Mouse (Mus musculus) CH12.LX (cell line): ENCODE results near the gene Keap1.

ENCODE experiments used
- CTCF ChIP-seq, 2 experiments: IDR thresholded peaks in 1 of 2; conservative IDR thresholded peaks in 1 of 2; 2 replicates each; pipeline ENCODE4 v1.5.1; 2011 to 2012; ENCODE audit warnings: low read depth in 2 of 2, low read length in 2 of 2, improper control_type of control experiment in 1 of 2, inconsistent platforms in 1 of 2, mild to moderate bottlenecking in 1 of 2, moderate library complexity in 1 of 2
- EP300 ChIP-seq: IDR thresholded peaks from 2 replicates; pipeline ENCODE4 v1.6.1; 2011; ENCODE audit warnings: low read length, improper control_type of control experiment
- IRF4 ChIP-seq: IDR thresholded peaks from 2 replicates; pipeline ENCODE4 v1.6.1; 2014; ENCODE audit warnings: low read depth, mild to moderate bottlenecking, inconsistent platforms, low read length, improper control_type of control experiment

GRCm38 (mm10) chr9:21265000-21265561 lies 25.9 kb upstream of the Keap1 start, which contains the start of gene Atg4d:
- peak; percentile 17; the same call in 1 of the 2 replicates for TF ChIP-seq IRF4
- no peak for TF ChIP-seq EP300
- no peak for TF ChIP-seq CTCF (conservative IDR thresholded peaks at IDR 0.05 in 1 of 2, IDR thresholded peaks at IDR 0.05 in 1 of 2; ENCODE audit: low read depth in 2 of 2, low read length in 2 of 2)
